Mouse (Mus musculus) thymus, postnatal 25 days (tissue): ENCODE measurements around the gene Atg4b.
"Not testable (repeated sequence)": the region's sequence is repeated elsewhere in the genome, so short reads cannot be mapped to it uniquely, and the experiment has no call there.

ENCODE experiments used
- DNase-seq: peaks from one replicate; pipeline ENCODE4 v3.0.0; 2022

Atg4b gene

GRCm38 (mm10) chr1:93756154-93756553 lies 4.9 kb downstream of the Atg4b start:
- DNase-seq = no peak

- no peak for DNase-seq
Measured at GRCm38 (mm10) chr1:93760076-93760475, 8.8 kb downstream of the Atg4b start.

- DNase-seq = not testable (repeated sequence)
Measured at GRCm38 (mm10) chr1:93763531-93763930, 12.2 kb downstream of the Atg4b start.

- DNase-seq = no peak
Measured at GRCm38 (mm10) chr1:93764871-93765591, 13.7 kb downstream of the Atg4b start.

GRCm38 (mm10) chr1:93767600-93767999 lies 16.3 kb downstream of the Atg4b start:
- DNase-seq = no peak

GRCm38 (mm10) chr1:93769901-93770300 lies 18.6 kb downstream of the Atg4b start:
- DNase-seq = no peak

- no peak for DNase-seq
Measured at GRCm38 (mm10) chr1:93776686-93777085, 25.4 kb downstream of the Atg4b start.

GRCm38 (mm10) chr1:93786912-93787311 lies 35.6 kb downstream of the Atg4b start:
- no peak for DNase-seq

- no peak for DNase-seq
Measured at GRCm38 (mm10) chr1:93794526-93794925, 43.2 kb downstream of the Atg4b start.

- DNase-seq = no peak
Measured at GRCm38 (mm10) chr1:93795886-93796285, 44.6 kb downstream of the Atg4b start.

GRCm38 (mm10) chr1:93800670-93801503 lies 49.6 kb downstream of the Atg4b start:
- no peak for DNase-seq

- DNase-seq = peak; percentile 92
Measured at GRCm38 (mm10) chr1:93801741-93802238, 50.5 kb downstream of the Atg4b start, which contains the start of gene Dtymk. Dtymk (minus strand) TSS chr1:93801934.

GRCm38 (mm10) chr1:93802771-93803170 lies 51.5 kb downstream of the Atg4b start:
- no peak for DNase-seq

- DNase-seq = peak; percentile 100
Measured at GRCm38 (mm10) chr1:93803556-93804507, 52.5 kb downstream of the Atg4b start, which contains the start of gene Ing5. Ing5 (plus strand) TSS chr1:93803965.

- DNase-seq = no peak
Measured at GRCm38 (mm10) chr1:93804818-93805217, 53.5 kb downstream of the Atg4b start.

GRCm38 (mm10) chr1:93805221-93805951 lies 54.1 kb downstream of the Atg4b start:
- no peak for DNase-seq

- DNase-seq = no peak
Measured at GRCm38 (mm10) chr1:93808871-93809270, 57.6 kb downstream of the Atg4b start.

GRCm38 (mm10) chr1:93810011-93810410 lies 58.7 kb downstream of the Atg4b start:
- DNase-seq = no peak

GRCm38 (mm10) chr1:93811495-93812039 lies 60.3 kb downstream of the Atg4b start:
- no peak for DNase-seq

- DNase-seq = no peak
Measured at GRCm38 (mm10) chr1:93817823-93818532, 66.7 kb downstream of the Atg4b start.

- DNase-seq = no peak
Measured at GRCm38 (mm10) chr1:93818722-93819121, 67.4 kb downstream of the Atg4b start.
